Mouse (Mus musculus) liver, postnatal 0 days (tissue): ENCODE results near the gene Ndn.
A peak's percentile ranks its signal among the peaks of the same experiment; 100 is the strongest.

Source experiments
- CTCF ChIP-seq: sonication (generic); IDR thresholded peaks from 2 replicates; pipeline ENCODE4 v1.5.1; 2016; ENCODE audit warnings: antibody characterized with exemption, low read depth
- EP300 ChIP-seq: IDR thresholded peaks from 2 replicates; pipeline ENCODE4 v1.6.1; 2016; ENCODE audit warnings: antibody characterized with exemption, low read depth, mild to moderate bottlenecking

DNA sequence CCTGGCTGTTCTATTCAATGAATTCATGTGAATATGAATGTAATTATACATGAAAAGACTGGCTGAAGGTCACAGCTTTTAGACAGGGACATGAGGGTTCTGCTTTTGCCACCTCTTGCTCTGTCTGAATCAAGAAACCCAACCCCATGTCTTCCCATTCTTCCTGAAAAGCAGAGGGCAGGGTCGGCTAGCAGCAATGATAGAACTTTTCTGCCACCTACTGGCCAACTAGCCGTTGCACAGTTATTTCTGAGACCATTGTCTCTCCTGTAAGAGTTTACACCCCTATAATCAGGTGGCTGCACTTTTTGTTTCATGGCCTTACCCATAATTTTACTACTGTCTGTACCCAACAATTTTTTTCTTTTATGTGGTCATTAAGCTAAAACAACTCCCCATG, 36.0 kb downstream of the Ndn start:
- TF ChIP-seq CTCF = peak; percentile 59
- TF ChIP-seq EP300 = no peak
